Mouse (Mus musculus): Measurements from ENCODE around the gene Slc15a3.

GRCm38 (mm10) chr19:10829436-10830175 is 9.9 kb upstream of the Slc15a3 start, which contains the start of gene Cd6:
- no peak for TF ChIP-seq CTCF (conservative IDR thresholded peaks at IDR 0.05; ENCODE audit: low read length)
- no peak for TF ChIP-seq POU5F1 (IDR thresholded peaks at IDR 0.05; ENCODE audit: borderline replicate concordance, low read length)
